Mouse (Mus musculus) embryonic facial prominence, embryonic 10.5 days (tissue): Measurements from ENCODE around the gene Atp9a. TPM values are rescaled to one million over a fixed set of nuclear protein-coding genes. Genes with fewer than 3 reads are reported as not detected.

Source experiments
- DNase-seq: peaks from one replicate; pipeline ENCODE4 v3.0.0-alpha.2; 2017; ENCODE audit warnings: low spot score
- H3K27ac ChIP-seq: fragments of 300-500 bp; sonication (generic); replicated peaks from 2 replicates; pipeline ENCODE4 v1.5.1; 2016; ENCODE audit warnings: mild to moderate bottlenecking
- H3K27me3 ChIP-seq: fragments of 300-500 bp; sonication (generic); replicated peaks from 2 replicates; pipeline ENCODE4 v1.6.1; 2016; ENCODE audit warnings: low read depth, mild to moderate bottlenecking; ENCODE audit not compliant: poor library complexity, severe bottlenecking
- H3K36me3 ChIP-seq: fragments of 300-500 bp; sonication (generic); replicated peaks from 2 replicates; pipeline ENCODE4 v1.6.1; 2016; ENCODE audit warnings: mild to moderate bottlenecking, moderate library complexity
- H3K4me1 ChIP-seq: fragments of 300-500 bp; sonication (generic); 2 replicates; pipeline ENCODE4 v1.6.1; 2016
- H3K4me3 ChIP-seq: fragments of 300-500 bp; sonication (generic); 2 replicates; pipeline ENCODE4 v1.5.1; 2016; ENCODE audit warnings: mild to moderate bottlenecking, moderate library complexity
- H3K9me3 ChIP-seq: fragments of 300-500 bp; sonication (generic); 2 replicates; pipeline ENCODE4 v1.6.1; 2016; ENCODE audit warnings: mild to moderate bottlenecking
- WGBS: fragments of 180-500 bp; shearing (Covaris S2); methylation state at CpG from one replicate; pipeline ENCODE4 v1.1.7; 2016; 5-methylcytosine and 5-hydroxymethylcytosine counted together
- polyA plus RNA-seq: library from polyadenylated mRNA; unstranded; fragments of >200 nt; fragmentation: Nextera tagmentation; extraction: Ambion mirVana; gene quantifications from 2 replicates; pipeline ENCODE4 v1.2.1, GENCODE M21; 2016

The Atp9a gene
- polyA plus RNA-seq, 1 experiment from 2014 or later: 9.4 TPM

- Histone ChIP-seq H3K4me3 (no peak overlapping the region), H3K36me3 (no peaks in the 10 kb centered on the region), H3K9me3 (peaks cover 10% of the 10 kb centered on the region), H3K27ac (no peak overlapping the region), H3K27me3 (peaks cover 8% of the 10 kb centered on the region; the same call in 1 of the 2 replicates), H3K4me1 (peaks cover 29% of the 10 kb centered on the region)
- no peak for DNase-seq
- 73% methylated on average over 20 of the region's 20 CpGs for WGBS
Observed at GRCm38 (mm10) chr2:168627829-168628770, 114.1 kb downstream of the Atp9a start.

GRCm38 (mm10) chr2:168626385-168626784 lies 115.8 kb downstream of the Atp9a start:
- WGBS: 65% methylated on average over 9 of the region's 9 CpGs
- Histone ChIP-seq H3K4me1 (peaks cover 26% of the 10 kb centered on the region), H3K36me3 (no peaks in the 10 kb centered on the region), H3K27me3 (peaks cover 8% of the 10 kb centered on the region; the same call in 1 of the 2 replicates), H3K4me3 (no peak overlapping the region), H3K9me3 (peaks cover 10% of the 10 kb centered on the region), H3K27ac (peak overlapping the region; percentile 16)
- no peak for DNase-seq

GRCm38 (mm10) chr2:168625091-168625490 lies 117.1 kb downstream of the Atp9a start:
- no peak for DNase-seq
- 79% methylated on average over 4 of the region's 4 CpGs for WGBS
- Histone ChIP-seq H3K4me3 (no peak overlapping the region), H3K27ac (no peak overlapping the region), H3K36me3 (no peaks in the 10 kb centered on the region), H3K4me1 (peaks cover 23% of the 10 kb centered on the region), H3K9me3 (peaks cover 10% of the 10 kb centered on the region), H3K27me3 (peaks cover 4% of the 10 kb centered on the region; the same call in 1 of the 2 replicates)

- Histone ChIP-seq H3K4me1 (peaks cover 16% of the 10 kb centered on the region), H3K27me3 (0 out of 2 replicates have a peak, but pooled peaks cover 4% of the 10 kb centered on the region), H3K27ac (no peak overlapping the region), H3K9me3 (peaks cover 10% of the 10 kb centered on the region), H3K4me3 (no peak overlapping the region), H3K36me3 (no peaks in the 10 kb centered on the region)
- 80% methylated on average over 11 of the region's 11 CpGs for WGBS
- no peak for DNase-seq
Observed at GRCm38 (mm10) chr2:168621111-168621802, 121.0 kb downstream of the Atp9a start.

GRCm38 (mm10) chr2:168618205-168618717 lies 123.9 kb downstream of the Atp9a start:
- no peak for DNase-seq
- Histone ChIP-seq H3K36me3 (no peaks in the 10 kb centered on the region), H3K4me3 (no peak overlapping the region), H3K4me1 (peaks cover 20% of the 10 kb centered on the region), H3K27me3 (no peaks in the 10 kb centered on the region), H3K27ac (no peak overlapping the region), H3K9me3 (no peaks in the 10 kb centered on the region)
- 85% methylated on average over 15 of the region's 15 CpGs for WGBS

- Histone ChIP-seq H3K36me3 (no peaks in the 10 kb centered on the region), H3K4me1 (peaks cover 23% of the 10 kb centered on the region), H3K27me3 (no peaks in the 10 kb centered on the region), H3K9me3 (no peaks in the 10 kb centered on the region), H3K27ac (0 out of 2 replicates have a peak overlapping the region, but pooled peaks have one; percentile 40), H3K4me3 (no peak overlapping the region)
- 84% methylated on average over 3 of the region's 3 CpGs for WGBS
- DNase-seq: no peak
Observed at GRCm38 (mm10) chr2:168615160-168615559, 127.0 kb downstream of the Atp9a start.

- no peaks in the 10 kb centered on the region for H3K36me3 ChIP-seq
- 81% methylated on average over 18 of the region's 18 CpGs for WGBS
- H3K9me3 ChIP-seq: no peaks in the 10 kb centered on the region
- H3K27me3 ChIP-seq: no peaks in the 10 kb centered on the region
- DNase-seq: no peak
- H3K4me3 ChIP-seq: no peak overlapping the region
- peaks cover 27% of the 10 kb centered on the region for H3K4me1 ChIP-seq
- H3K27ac ChIP-seq: no peak overlapping the region
Observed at GRCm38 (mm10) chr2:168614170-168614872, 127.9 kb downstream of the Atp9a start.

- H3K27me3 ChIP-seq: peaks cover 4% of the 10 kb centered on the region; the same call in 1 of the 2 replicates
- no peaks in the 10 kb centered on the region for H3K36me3 ChIP-seq
- DNase-seq: no peak
- no peak overlapping the region for H3K4me3 ChIP-seq
- WGBS: 54% methylated on average over 13 of the region's 13 CpGs
- no peaks in the 10 kb centered on the region for H3K9me3 ChIP-seq
- H3K4me1 ChIP-seq: peaks cover 32% of the 10 kb centered on the region
- no peak overlapping the region for H3K27ac ChIP-seq
Observed at GRCm38 (mm10) chr2:168613092-168613880, 128.9 kb downstream of the Atp9a start.

GRCm38 (mm10) chr2:168610941-168611340 lies 131.3 kb downstream of the Atp9a start:
- Histone ChIP-seq H3K36me3 (no peaks in the 10 kb centered on the region), H3K27me3 (peaks cover 22% of the 10 kb centered on the region), H3K9me3 (no peaks in the 10 kb centered on the region), H3K4me1 (peaks cover 21% of the 10 kb centered on the region), H3K4me3 (no peak overlapping the region), H3K27ac (no peak overlapping the region)
- 85% methylated on average over 3 of the region's 3 CpGs for WGBS
- no peak for DNase-seq

- Histone ChIP-seq H3K9me3 (no peaks in the 10 kb centered on the region), H3K36me3 (no peaks in the 10 kb centered on the region), H3K4me3 (no peak overlapping the region), H3K27me3 (peaks cover 30% of the 10 kb centered on the region), H3K27ac (no peak overlapping the region), H3K4me1 (peaks cover 24% of the 10 kb centered on the region)
- 72% methylated on average over 6 of the region's 6 CpGs for WGBS
- DNase-seq: no peak
Observed at GRCm38 (mm10) chr2:168609653-168610248, 132.5 kb downstream of the Atp9a start.

- no peak overlapping the region for H3K4me3 ChIP-seq
- peaks cover 18% of the 10 kb centered on the region for H3K4me1 ChIP-seq
- no peak overlapping the region for H3K27ac ChIP-seq
- WGBS: 67% methylated on average over 9 of the region's 9 CpGs
- H3K9me3 ChIP-seq: no peaks in the 10 kb centered on the region
- no peak for DNase-seq
- H3K36me3 ChIP-seq: no peaks in the 10 kb centered on the region
- H3K27me3 ChIP-seq: peaks cover 46% of the 10 kb centered on the region
Observed at GRCm38 (mm10) chr2:168608125-168608564, 134.1 kb downstream of the Atp9a start.
